Mouse (Mus musculus): ENCODE measurements around the gene Fam163a. TPM values are rescaled to one million over a fixed set of nuclear protein-coding genes. Genes with fewer than 3 reads are reported as not detected.

Gene Fam163a
- polyA plus RNA-seq, 1 experiment from 2014 or later = 5.4 TPM

Other genes starting within 250 kb of the Fam163a start
- 7.7 and 17.5 TPM in 2 replicates for gene Cep350, start 231.8 kb downstream of the Fam163a start, polyA plus RNA-seq (2014; fragmentation: Nextera tagmentation; extraction: Ambion mirVana)
- gene Tor1aip2, start 169.6 kb downstream of the Fam163a start, polyA plus RNA-seq (2014; fragmentation: Nextera tagmentation; extraction: Ambion mirVana) = 112 and 123 TPM in 2 replicates
- 38.8 and 44.1 TPM in 2 replicates for gene Tor1aip1, start 168.5 kb downstream of the Fam163a start, polyA plus RNA-seq (2014; fragmentation: Nextera tagmentation; extraction: Ambion mirVana)
- gene Tdrd5, start 98.6 kb upstream of the Fam163a start, polyA plus RNA-seq (2014; fragmentation: Nextera tagmentation; extraction: Ambion mirVana) = 0.06 and 0.09 TPM in 2 replicates
- not detected in 2 replicates for gene Nphs2, start 105.7 kb upstream of the Fam163a start, polyA plus RNA-seq (2014; fragmentation: Nextera tagmentation; extraction: Ambion mirVana)
- gene Gm2000, start 161.0 kb upstream of the Fam163a start, polyA plus RNA-seq (2014; fragmentation: Nextera tagmentation; extraction: Ambion mirVana) = 905 and 930 TPM in 2 replicates
- gene Axdnd1, start 216.1 kb upstream of the Fam163a start, polyA plus RNA-seq (2014; fragmentation: Nextera tagmentation; extraction: Ambion mirVana) = 0.28 TPM in 1 of 2 replicates, not detected in the other